Mouse (Mus musculus) thymus, adult 2 months (tissue): Measurements from ENCODE around the gene Scrn2.

Experiments used
- CTCF ChIP-seq: fragments of 200-500 bp; IDR thresholded peaks from 2 replicates; pipeline ENCODE4 v1.5.1; 2012; ENCODE audit warnings: mild to moderate bottlenecking, control low read depth, low read length, moderate library complexity, borderline replicate concordance; ENCODE audit not compliant: control insufficient read depth, poor library complexity, insufficient read depth; ENCODE audit errors: extremely low read depth
- POLR2A ChIP-seq: fragments of 200-500 bp; IDR thresholded peaks from 2 replicates; pipeline ENCODE4 v1.6.1; 2012; ENCODE audit warnings: mild to moderate bottlenecking, low read length, control low read depth, moderate library complexity; ENCODE audit not compliant: control insufficient read depth, poor library complexity, insufficient read depth; ENCODE audit errors: extremely low read depth

DNA sequence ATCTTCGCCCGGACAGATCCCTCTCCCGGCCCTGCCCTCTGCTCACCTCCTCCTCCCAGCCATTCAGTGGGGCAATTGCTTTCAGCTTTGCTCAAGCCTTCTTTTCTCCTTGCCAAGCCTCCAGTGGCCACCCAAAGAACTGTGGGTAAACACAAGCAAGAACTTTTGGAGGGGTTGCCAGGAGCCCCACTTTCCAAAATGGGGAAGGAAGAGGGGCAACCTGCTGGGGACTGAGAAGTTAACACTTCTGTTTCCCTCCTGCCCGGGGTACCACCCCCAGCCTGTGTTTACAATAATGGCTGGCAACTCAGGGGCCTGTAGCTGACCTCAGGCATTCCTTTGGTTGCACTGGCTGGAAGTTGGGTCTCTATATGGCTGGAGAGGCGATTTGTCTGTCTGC lies 26.6 kb upstream of the Scrn2 start:
- TF ChIP-seq CTCF (no peak), POLR2A (no peak)
